Mouse (Mus musculus) gastrocnemius, postnatal 36 days (tissue): Measurements from ENCODE around the gene Junb. TPM values are rescaled to one million over a fixed set of nuclear protein-coding genes. Genes with fewer than 3 reads are reported as not detected.

Experiments used
- DNase-seq, 2 experiments: peaks; one replicate each; pipeline ENCODE4 v3.0.0; 2022
- intact Hi-C: fragments of 180-260 bp; cut with DNase I; formaldehyde crosslinking; loops from one replicate; pipeline ENCODE4 v1.15.1; 2025
- total RNA-seq, 2 experiments: library from RNA; stranded (reverse); gene quantifications; 2 replicates each; pipeline ENCODE4 v1.2.3; 2021

Gene Junb
- total RNA-seq, 2 experiments from 2014 or later, result 4.3 to 12.8 TPM

DNA sequence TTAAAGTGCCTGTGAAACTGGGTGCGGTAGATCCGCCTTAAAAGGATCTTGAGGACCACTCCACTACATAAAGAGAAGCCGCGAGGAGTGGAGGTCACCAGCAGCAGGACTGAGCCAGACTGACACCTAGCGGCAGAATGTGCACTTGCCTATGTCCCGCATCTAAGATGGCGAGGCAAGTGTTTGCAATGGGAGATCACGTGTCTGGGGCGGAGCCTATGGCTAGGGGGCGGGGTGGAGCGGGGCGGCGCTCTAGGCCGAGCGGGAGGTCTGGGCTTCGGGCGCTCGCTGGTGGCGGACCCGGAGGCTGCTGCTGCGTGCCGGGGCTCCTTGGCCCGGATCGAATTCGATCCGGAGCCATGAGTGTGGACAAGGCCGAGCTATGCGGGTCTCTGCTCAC, 11.8 kb upstream of the Junb start, which contains the start of gene Hook2:
Gene Hook2, plus strand, starts transcription at position 255 of the 400 bp plus-strand sequence.
- peak; percentile 94 to 96 for DNase-seq
- intact Hi-C loops, result loop anchor here (1.0 to 2.0 kb wide), 2 partner anchors 16 to 46 kb away; no protein-coding TSS in a partner anchor

DNA sequence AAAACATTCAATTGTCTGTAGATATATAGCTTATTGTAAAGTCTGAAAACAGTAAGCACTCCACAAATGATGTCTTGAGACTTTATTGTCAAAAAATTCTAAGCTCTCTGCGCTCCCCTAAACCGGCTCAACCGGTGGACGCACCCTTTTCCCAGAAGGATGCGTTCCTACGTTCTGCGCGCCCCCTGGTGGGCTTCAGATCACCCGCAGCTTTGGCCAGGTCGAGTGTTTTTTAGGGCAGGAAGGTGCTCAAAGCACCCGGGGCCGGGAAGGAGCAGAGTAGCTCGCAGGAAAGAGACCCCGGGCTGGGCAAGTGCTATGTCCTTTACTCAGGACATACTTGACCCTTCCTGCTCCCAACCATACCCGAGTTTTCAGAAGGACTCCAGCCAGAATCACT, 11.3 kb upstream of the Junb start:
- peak; percentile 92 to 94 for DNase-seq
- intact Hi-C loops, result loop anchor here (1.0 to 2.0 kb wide), 2 partner anchors 16 to 45 kb away; no protein-coding TSS in a partner anchor

DNA sequence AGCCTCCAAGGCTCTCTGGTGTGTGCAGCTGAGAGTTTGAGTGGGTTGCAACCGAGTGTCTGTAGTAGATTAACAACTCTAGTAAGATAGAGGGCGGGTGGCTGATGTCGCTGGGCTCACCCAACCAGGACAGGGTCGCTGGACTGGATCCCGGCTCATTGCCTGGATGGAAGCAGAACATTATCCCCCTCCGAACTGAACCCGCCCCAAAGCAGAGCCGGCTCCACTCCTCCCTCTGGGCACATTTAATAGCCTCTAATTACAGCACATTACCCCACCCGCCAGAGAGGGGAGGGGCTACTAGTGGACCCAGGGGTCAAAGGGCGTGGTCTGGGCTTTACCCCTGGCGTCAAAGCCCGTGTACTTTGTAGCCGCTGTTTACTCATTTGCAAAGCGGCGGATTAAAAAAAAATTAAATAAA, 10.8 kb upstream of the Junb start:
- DNase-seq, result peak in 1 of 2 experiments; percentile 66
- intact Hi-C loops, result no loop called here

DNA sequence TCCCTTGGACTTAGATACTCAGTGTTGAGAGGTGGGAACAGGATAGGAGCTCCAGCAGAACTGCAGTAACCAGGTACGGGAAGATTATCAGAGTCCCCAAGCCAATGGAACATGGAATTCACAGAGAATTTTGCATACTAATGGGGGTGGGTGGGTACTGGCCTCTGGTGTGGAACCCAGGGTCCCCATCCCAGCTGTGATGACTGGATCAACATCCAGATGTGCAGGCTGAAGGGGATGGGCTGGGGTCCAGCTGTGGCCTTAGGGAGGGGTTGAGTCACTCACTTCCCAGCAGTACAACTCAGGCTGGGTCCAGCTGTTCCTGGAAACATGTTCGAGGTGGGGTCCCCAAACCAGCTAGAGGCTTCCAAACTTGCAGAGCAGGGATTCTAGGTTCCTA, 9.4 kb upstream of the Junb start:
- intact Hi-C loops, result no loop called here
- no peak for DNase-seq

DNA sequence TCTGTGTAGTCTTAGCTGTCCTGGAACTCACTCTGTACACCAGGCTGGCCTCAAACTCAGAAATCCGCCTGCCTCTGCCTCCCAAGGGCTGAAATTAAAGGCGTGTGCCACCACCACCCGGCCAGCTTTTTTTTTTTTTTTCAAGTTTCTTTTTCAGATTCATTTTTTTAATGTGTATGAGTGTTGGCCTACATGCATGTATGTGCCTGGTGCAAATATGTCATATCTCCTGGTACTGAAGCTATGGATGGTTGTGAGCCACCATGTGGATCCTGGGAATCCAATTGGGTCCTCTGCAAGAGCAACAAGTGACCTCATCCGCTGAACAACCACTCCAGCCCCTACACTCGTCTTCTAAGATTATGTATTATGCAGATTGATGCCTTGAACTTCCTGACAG, 8.9 kb upstream of the Junb start:
- intact Hi-C loops, result no loop called here
- DNase-seq, result no peak

DNA sequence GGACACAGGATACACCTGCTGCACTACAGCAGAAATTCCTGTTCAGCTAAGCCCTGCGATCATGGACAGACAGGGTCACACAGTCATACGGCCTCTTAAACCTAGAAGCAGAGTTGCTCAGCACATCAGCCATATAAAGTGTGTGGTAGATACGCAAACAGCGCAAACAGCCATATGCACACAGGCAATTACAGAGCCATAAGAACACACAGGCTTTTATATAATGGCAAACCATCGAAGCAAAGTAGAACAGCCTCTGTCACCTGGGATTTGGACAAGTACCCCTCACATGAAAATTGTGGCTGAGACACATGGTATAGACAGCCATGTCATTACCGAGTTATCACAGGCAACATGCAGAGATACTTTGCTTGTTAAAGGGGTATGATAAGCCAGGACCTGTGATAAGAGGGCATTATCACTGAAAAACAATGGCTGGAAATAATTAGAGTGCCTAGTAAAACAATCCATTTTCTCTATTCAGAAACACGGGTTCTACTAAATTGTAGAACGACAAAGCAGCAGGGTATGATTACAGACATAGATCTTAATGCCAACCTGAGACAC, 7.9 kb upstream of the Junb start:
- no peak for DNase-seq
- intact Hi-C loops, result no loop called here

DNA sequence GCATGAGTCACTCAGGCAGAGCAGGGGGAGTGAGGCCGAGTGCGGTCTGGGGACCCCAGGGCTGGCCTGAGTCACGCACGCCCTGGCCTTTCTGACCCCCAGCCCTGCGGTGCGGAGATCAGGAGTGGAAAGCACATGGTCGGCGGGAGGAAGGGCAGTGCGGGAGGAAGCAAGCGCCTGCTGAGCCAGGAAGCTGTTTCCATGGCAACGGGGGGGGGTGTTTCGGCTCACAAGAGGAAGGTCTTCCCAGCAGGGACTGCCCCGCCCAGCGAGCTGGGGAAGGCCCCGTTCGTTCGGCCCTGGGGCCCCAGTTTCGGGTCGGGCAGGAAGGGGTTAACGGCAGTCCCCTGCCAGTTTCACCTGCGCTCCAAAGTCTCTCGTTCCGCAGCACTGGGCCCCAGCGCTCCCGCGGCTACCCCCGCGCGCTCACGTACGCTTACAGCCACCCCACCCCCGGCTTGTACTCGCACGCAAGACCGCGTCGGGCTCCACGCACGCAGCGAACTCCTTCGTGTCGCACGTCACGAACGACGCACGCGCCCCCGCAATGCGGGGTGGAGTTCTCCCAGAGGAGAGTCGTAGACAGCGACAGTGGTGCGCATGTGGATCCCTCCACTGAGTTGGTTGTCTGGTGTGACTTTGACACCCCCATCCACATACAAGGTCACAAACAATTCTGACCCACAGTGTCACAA, 7.3 kb upstream of the Junb start:
- peak; percentile 72 to 79 for DNase-seq
- intact Hi-C loops, result no loop called here

DNA sequence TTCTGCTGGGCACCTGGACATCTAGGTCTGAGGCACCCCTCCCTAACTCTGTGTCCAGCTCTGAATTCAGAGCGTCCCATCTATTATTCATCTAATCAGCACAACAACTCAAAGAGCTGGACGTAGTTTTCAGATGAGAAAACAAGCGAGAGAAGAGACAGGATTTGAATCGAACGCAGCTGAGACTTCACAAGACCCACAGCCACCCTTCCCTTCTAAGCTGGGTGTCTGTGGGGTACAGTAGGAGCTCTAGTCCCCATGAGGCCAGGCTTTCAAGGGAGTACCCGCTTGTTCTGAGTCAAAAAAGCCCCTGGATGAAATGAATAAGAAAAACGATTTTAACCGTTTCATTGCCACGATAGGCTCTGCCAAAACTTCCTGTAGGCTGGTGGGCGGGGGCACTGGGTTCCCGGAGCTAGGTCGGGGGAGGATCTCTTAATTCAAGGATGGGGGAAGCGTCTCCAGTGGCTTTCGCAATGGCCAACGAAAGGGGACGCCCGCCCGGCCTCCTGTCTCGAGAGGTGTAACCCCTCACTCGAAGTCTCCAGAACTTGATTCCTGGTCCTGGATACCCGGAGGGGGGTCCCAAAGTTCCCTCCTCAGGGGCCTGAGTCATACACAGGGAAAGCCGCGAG, 6.6 kb upstream of the Junb start:
- intact Hi-C loops, result no loop called here

DNA sequence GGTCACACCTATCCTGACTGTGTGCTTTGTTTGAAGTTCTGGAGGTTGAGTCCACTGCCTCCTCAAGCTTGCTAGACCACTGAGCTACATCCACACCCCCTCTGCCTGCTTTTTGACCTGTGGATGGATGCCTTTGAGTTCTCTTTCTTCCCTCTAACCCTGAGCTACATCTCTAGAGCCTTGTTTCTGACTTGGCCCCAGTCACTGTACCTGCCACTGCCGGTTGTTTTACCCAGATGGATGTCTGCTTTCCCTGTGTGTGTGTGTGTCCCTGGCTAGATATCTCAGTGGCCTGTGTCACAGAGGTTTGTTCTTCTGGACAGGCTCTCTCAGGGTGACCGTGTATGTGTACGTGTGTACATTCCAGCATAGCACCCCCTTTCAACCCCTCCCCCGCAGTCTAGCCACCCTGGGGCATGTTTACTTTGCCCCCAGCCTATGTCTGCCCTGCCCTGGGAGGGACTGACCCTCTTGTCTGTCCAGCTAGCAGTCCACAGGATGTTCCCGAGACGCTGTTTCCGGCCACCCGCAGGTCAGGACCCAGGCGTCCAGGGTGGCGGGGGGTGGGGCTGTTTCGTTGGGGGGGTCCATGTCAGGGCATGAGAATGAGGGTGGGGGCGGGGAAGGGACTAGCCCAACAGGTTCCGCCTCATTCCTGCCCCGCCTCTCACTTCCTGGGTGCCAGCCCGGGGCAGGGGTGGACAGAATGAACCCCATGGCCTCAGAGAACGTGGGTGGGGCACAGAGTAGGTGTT, 6.0 kb upstream of the Junb start:
- DNase-seq, result no peak
- intact Hi-C loops, result no loop called here

More for the DNA sequence above, 6.6 kb upstream of the Junb start:
- no peak for DNase-seq

DNA sequence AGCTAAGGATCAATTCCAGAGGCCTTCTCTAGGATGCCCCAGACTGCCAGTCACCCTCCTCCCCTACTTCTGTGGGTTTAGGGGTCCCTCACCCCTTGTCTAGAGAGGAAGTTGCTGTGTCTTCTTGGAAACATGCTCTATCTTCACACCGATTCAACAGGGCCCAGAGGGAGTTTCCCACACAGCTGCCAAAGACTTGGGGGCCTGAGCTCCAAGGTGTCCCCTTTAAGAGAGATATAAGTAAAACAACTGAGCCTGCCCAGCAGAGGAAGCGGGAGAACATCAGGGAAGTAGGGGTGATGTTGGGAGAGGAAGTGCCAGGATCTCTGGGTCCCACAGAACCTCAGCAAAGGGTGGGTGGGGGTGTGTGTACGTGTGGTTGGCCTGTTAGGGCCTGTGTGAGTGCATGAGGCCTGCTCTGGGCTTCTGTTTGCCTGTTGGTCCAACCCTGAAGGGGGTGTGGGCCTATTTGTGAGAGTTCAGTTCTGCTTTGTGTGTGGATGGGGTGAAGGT, 4.0 kb upstream of the Junb start:
- intact Hi-C loops, result no loop called here
- DNase-seq, result no peak

DNA sequence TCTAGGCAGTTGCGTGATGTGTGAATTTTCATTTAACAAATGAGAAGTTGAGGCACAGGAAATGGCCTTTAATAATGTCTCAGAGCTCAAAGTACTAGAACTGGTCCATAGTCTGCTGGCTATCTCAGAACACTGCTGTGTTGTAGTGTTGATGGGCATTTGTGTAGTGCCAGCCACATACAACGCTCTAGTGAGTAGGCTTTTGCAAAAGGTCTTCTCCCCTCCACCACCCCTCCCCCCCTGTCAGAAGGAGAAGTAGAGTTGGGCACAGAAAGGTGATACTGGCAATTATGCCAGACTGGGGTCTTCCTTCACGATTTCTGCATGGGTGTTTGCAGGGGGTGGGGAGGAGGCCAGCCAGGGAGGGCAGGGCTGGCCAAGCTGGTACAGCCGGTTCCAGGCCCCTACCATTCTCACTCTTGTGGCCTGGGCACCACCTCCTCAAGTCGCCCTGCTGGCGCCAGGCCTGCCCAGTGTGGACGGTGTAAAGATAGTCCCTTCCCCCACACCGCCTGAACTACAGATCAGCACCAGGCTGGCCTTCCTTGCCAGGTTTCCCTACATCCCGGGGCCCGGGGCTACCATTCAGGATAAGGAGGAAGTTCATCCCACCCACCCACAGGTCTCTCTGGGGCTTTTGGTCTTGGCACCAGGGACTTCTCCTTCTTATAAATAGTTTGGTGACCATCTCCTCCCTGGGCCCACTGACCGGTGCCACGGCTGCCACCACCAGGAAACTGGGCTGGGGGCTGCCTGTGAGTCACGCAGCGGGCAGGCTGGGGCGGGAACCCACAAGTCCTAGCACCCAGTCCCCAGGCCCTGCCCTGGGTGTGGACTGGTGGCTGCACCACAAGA, 3.4 kb upstream of the Junb start:
- DNase-seq, result no peak
- intact Hi-C loops, result no loop called here

DNA sequence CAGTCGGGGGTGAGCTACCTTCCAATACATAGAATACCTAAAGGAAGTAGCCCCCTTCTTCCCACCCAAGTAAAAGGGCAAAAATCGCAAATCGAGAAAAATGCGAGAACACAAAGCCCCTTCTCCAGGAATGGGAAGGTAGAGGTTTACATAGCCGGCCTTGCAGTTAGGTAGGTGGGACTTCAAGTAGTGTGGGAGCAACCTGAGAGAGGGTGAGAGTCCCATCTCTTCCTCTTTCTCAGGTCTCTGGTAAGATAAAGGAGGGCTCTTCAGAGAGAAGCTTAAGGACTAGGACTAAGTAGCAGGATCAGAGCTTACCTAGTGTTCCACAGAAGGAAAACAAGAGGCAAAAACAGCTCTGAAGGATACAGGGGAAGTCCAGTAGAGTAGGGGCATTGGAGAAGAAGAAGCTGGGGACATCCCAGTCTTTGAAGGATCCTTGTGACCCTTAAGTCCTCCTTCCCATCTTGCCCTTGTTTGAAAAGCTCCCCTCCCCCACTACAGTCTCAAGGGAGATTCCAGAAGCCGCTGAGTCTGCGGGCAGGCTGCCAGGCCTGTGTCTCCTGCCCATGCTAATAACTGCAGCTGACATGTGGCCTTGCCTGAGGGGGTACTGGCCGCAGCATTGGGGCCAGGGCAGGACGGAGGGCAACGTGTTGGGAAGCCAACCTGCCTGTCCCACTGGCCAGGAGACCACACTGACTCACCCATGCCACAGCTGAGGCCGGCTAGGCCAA, 2.3 kb upstream of the Junb start:
- intact Hi-C loops, result no loop called here
- peak; percentile 59 to 64 for DNase-seq

DNA sequence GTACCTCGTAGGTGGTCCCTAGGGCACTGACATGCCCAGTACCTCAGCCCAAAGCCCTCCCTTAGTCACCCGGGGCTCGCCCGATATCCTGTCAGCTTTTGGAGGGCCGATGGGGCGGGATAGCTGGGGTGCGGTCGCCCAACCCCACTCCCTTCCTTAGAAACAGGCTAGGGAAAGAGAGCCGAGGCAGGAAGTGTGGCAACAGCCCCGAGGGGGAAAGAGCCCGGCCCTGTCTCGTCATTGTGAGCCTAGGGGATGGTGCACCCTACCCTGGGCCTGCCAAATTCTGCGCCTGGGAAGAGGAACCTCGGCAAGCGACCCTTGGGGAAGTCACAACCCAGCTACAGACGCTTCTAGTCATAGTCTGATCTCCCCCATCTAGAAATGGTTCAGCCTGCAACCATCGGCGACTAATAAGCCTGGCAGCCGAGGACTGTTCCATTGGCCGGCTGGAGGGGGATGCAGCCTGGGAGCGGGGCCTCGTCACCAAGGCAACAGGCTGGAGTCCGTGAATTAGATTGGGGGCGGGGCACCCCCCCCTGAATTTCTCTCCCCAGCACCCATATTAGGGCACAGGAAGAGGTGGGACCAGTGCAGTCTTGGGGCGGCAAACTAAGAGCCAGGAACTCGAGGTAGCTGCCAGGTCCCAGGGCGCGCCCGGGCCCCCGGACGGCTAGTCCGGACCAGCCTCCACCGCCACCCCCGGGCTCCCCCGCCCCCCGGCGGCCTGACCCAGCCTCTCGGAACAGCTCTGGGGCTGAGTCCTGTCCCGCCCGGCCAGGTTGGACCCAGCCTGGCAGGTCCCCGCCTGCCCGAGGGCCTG, 1.3 kb upstream of the Junb start:
- intact Hi-C loops, result no loop called here
- peak; percentile 88 to 89 for DNase-seq

DNA sequence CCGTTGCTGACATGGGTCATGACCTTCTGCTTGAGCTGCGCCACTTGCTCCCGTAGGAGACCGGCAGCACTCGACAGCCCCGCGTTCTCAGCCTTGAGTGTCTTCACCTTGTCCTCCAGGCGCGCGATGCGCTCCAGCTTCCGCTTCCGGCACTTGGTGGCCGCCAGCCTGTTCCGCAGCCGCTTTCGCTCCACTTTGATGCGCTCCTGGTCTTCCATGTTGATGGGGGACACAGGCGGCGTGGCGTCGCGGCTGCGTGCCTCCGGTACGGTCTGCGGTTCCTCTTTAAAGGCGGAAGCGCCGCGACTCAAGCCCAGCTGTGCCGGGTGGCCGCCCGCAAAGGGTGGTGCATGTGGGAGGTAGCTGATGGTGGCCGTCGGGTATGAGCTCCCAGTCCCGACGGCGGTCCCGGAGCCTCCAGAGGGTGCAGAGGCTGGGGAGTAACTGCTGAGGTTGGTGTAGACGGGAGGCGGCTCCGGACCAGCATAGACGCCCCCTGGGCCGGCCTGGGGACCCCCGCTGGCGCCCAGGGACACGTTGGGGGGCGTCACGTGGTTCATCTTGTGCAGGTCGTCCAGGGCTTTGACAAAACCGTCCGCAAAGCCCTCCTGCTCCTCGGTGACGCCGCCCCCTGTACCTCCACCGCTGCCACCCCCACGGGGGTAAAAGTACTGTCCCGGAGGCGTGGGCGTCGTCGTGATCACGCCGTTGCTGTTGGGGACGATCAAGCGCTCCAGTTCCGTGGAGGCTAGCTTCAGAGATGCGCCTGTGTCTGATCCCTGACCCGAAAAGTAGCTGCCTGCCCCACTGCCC, 877 bp downstream of the Junb start:
- peak; percentile 44 to 73 for DNase-seq
- intact Hi-C loops, result no loop called here

DNA sequence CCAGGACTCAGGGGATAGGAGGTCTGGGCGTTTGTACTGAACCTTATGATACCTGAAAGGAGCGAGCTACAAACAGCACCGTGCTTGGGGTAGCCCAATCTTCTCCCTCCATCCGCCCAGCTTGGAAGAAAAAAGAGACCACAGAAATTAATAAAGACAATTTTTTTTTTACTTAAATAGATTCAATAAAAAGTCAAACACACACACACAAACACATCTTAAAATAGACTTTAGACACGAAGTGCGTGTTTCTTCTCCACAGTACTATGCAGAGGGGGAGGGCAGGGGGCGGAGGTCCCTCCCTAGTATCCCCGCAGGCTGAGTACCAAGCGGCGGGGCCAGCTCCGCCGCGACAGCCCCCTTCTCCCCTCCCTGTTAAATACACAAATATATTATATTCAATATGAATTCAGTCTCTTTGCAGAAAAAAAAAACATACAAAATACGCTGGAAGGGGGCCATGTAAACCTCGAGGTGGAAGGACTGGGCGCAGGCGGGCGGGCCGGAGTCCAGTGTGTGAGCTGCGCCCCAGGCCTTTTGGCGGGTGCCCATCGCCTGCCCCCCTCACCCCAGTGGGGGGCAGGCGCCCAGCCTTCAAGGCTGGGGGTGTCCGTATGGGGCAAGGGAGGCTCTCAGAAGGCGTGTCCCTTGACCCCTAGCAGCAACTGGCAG, 1.6 kb downstream of the Junb start:
- intact Hi-C loops, result no loop called here

DNA sequence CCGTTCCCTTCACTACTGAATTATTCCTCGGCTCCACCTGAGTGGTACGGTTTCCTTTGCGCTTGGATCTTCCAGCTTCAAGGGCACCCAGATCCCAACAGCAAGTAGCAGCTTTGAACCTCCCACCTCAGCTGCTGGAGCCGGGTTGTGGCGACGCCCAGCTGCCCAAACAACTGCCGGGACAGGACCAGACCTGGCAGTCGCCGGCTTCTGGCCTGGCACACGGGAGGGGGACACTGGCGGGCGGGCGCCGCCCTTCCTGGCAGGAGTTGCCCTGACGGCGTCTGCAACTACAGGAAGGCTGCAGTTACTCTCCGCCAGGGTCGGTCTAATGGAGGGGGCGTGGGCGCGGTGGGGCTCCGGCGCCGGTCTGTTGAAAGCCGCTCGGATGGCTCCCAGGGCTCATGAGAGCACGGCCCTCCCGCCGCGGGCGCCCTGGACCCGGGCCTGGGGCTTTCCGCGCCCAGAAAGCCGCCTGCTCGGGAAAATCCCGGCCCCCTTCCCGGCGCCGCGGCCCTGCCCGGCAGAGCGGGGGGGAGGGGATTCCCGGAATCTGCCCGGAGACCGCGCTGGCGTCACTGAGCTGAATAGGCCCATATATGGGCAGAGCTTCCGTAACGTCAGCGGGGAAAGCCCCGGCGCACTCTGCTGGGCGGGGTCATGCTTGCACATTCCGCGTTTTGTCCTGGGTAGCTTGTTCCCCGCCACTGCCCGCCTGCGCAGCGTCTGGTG, 2.3 kb downstream of the Junb start:
- DNase-seq, result peak; percentile 93 to 94
- intact Hi-C loops, result no loop called here

More for the DNA sequence above, 1.6 kb downstream of the Junb start:
- no peak for DNase-seq
